Comparison of ENCODE assay signal across 21 mouse cellular contexts in genomic region chr13:50328614-50329013, GRCm38 (mm10).
DNase-seq lines count a peak whose midpoint lies in the region; ATAC-seq and TF ChIP-seq lines count a peak whose summit lies in the region.
"Had no signal": no experiment of that assay in that cellular context is flagged by ENCODE, and none has a peak within 500 bp of the region (broad histone marks: within the 10 kb centered on the region; RNA-seq: fewer than 3 reads in every experiment).

No protein-coding gene starts in this region.

- no peaks in the 10 kb centered on the region for H3K9me3 ChIP-seq in stomach, postnatal 0 days (ENCODE audit: control insufficient read depth, low read length)
- no peaks in the 10 kb centered on the region for H3K9me3 ChIP-seq in forebrain, postnatal 0 days (ENCODE audit: low read length)
- H3K9me3 ChIP-seq: forebrain, embryonic 10.5 days; hindbrain, embryonic 15.5 days; midbrain, embryonic 12.5 days; neural tube, embryonic 13.5 days had no signal

- DNase-seq in embryo, embryonic 10 days (ENCODE audit: low spot score) = peak; percentile 19
- no peak for DNase-seq in embryo, embryonic 11 days
- DNase-seq in layer of hippocampus, adult 2 months (ENCODE audit: low spot score in 2 of 2) = no peak
- DNase-seq in layer of hippocampus, postnatal 25 days (ENCODE audit: extremely low spot score in 1 of 2, low spot score in 1 of 2) = no peak
- no peak for DNase-seq in testis, postnatal 10 days (ENCODE audit: low spot score)
- DNase-seq in stomach, postnatal 0 days (ENCODE audit: low spot score) = no peak
- no peak for DNase-seq in forebrain, postnatal 0 days
- DNase-seq: cerebellum, adult 9-11 months; gastrocnemius, postnatal 10 days; heart, adult 18-20 months; heart, postnatal 36 days; kidney, adult 18-20 months; kidney, postnatal 10 days; left cerebral cortex, postnatal 4 days; liver; thymus, postnatal 14 days had no signal

- H3K27me3 ChIP-seq in testis, adult 2 months (ENCODE audit: control insufficient read depth, insufficient read depth, low read length) = no peaks in the 10 kb centered on the region
- H3K27me3 ChIP-seq in stomach, postnatal 0 days (ENCODE audit: control insufficient read depth, insufficient read depth, low read length) = no peaks in the 10 kb centered on the region
- H3K27me3 ChIP-seq in forebrain, postnatal 0 days (ENCODE audit: insufficient read depth, low read length) = no peaks in the 10 kb centered on the region
- H3K27me3 ChIP-seq: hindbrain, embryonic 15.5 days; midbrain, embryonic 12.5 days; neural tube, embryonic 13.5 days had no signal

- WGBS in stomach, postnatal 0 days = 70% methylated on average over 4 of the region's 4 CpGs
- 70% methylated on average over 4 of the region's 4 CpGs for whole genome bisulfite sequencing in forebrain, postnatal 0 days

- no peak for ATAC-seq in stomach, postnatal 0 days (ENCODE audit: low FRiP score, low TSS enrichment)
- ATAC-seq in forebrain, postnatal 0 days = no peak

- H3K4me1 ChIP-seq in testis, adult 2 months (ENCODE audit: control insufficient read depth, insufficient read depth, low read length) = no peaks in the 10 kb centered on the region
- no peaks in the 10 kb centered on the region for H3K4me1 ChIP-seq in stomach, postnatal 0 days (replicated peaks; ENCODE audit: control insufficient read depth, insufficient read depth)
- no peaks in the 10 kb centered on the region for H3K4me1 ChIP-seq in forebrain, postnatal 0 days (ENCODE audit: insufficient read depth)
- H3K4me1 ChIP-seq: forebrain, embryonic 10.5 days; hindbrain, embryonic 15.5 days; midbrain, embryonic 12.5 days; neural tube, embryonic 13.5 days had no signal

- no peak overlapping the region for H3K4me3 ChIP-seq in layer of hippocampus, adult 2 months
- H3K4me3 ChIP-seq in testis, adult 2 months (ENCODE audit: control insufficient read depth, low read depth, low read length) = no peak overlapping the region
- H3K4me3 ChIP-seq in stomach, postnatal 0 days (ENCODE audit: low read depth, low read length) = no peak overlapping the region
- H3K4me3 ChIP-seq in forebrain, postnatal 0 days (ENCODE audit: low read depth, low read length) = no peak overlapping the region
- H3K4me3 ChIP-seq: forebrain, embryonic 10.5 days; hindbrain, embryonic 15.5 days; midbrain, embryonic 12.5 days; neural tube, embryonic 13.5 days had no signal

- TF ChIP-seq CTCF in layer of hippocampus, adult 2 months (conservative IDR thresholded peaks at IDR 0.05) = peak; percentile 39
- peak; percentile 15; the same call in 1 of the 2 replicates for TF ChIP-seq CTCF in testis, adult 2 months (IDR thresholded peaks at IDR 0.05; ENCODE audit: control insufficient read depth, insufficient read depth, insufficient replicate concordance, low read depth, low read length)
- peak; percentile 33 for TF ChIP-seq CTCF in stomach, postnatal 0 days (IDR thresholded peaks at IDR 0.05; ENCODE audit: low read depth)
- TF ChIP-seq CTCF in forebrain, postnatal 0 days (IDR thresholded peaks at IDR 0.05; ENCODE audit: low read depth) = no peak

- no peak overlapping the region for H3K27ac ChIP-seq in layer of hippocampus, adult 2 months
- H3K27ac ChIP-seq in testis, adult 2 months (ENCODE audit: control insufficient read depth, insufficient read depth, low read depth, low read length) = no peak overlapping the region
- H3K27ac ChIP-seq in stomach, postnatal 0 days (replicated peaks) = no peak overlapping the region
- H3K27ac ChIP-seq in forebrain, postnatal 0 days (ENCODE audit: low read depth, low read length) = no peak overlapping the region
- H3K27ac ChIP-seq: forebrain, embryonic 10.5 days; hindbrain, embryonic 15.5 days; midbrain, embryonic 12.5 days; neural tube, embryonic 13.5 days had no signal

- H3K36me3 ChIP-seq in testis, adult 2 months (ENCODE audit: control insufficient read depth, insufficient read depth, low read length) = no peaks in the 10 kb centered on the region
- no peaks in the 10 kb centered on the region for H3K36me3 ChIP-seq in stomach, postnatal 0 days (ENCODE audit: control insufficient read depth, insufficient read depth, low read length)
- no peaks in the 10 kb centered on the region for H3K36me3 ChIP-seq in forebrain, postnatal 0 days (ENCODE audit: insufficient read depth)
- H3K36me3 ChIP-seq: forebrain, embryonic 10.5 days; hindbrain, embryonic 15.5 days; midbrain, embryonic 12.5 days; neural tube, embryonic 13.5 days had no signal

- H3K9ac ChIP-seq in stomach, postnatal 0 days (ENCODE audit: low read length) = no peak overlapping the region
- no peak overlapping the region for H3K9ac ChIP-seq in forebrain, postnatal 0 days
- H3K9ac ChIP-seq: hindbrain, embryonic 15.5 days; midbrain, embryonic 12.5 days; neural tube, embryonic 13.5 days had no signal

- TF ChIP-seq POLR2A in testis, adult 2 months (IDR thresholded peaks at IDR 0.05; ENCODE audit: control insufficient read depth, low read depth, low read length) = no peak

- TF ChIP-seq EP300 in stomach, postnatal 0 days (optimal IDR thresholded peaks at IDR 0.05) = no peak

- no peak overlapping the region for H3K4me2 ChIP-seq in stomach, postnatal 0 days (replicated peaks; ENCODE audit: low read depth)
- no peak overlapping the region for H3K4me2 ChIP-seq in forebrain, postnatal 0 days (ENCODE audit: low read depth)
- H3K4me2 ChIP-seq: hindbrain, embryonic 15.5 days; midbrain, embryonic 12.5 days; neural tube, embryonic 13.5 days had no signal
